Mouse (Mus musculus) thymus, adult 2 months (tissue): Measurements from ENCODE around the gene Dnah17.

ENCODE experiments used
- CTCF ChIP-seq: fragments of 200-500 bp; IDR thresholded peaks from 2 replicates; pipeline ENCODE4 v1.5.1; 2012; ENCODE audit warnings: mild to moderate bottlenecking, control low read depth, low read length, moderate library complexity, borderline replicate concordance; ENCODE audit not compliant: control insufficient read depth, poor library complexity, insufficient read depth; ENCODE audit errors: extremely low read depth
- POLR2A ChIP-seq: fragments of 200-500 bp; IDR thresholded peaks from 2 replicates; pipeline ENCODE4 v1.6.1; 2012; ENCODE audit warnings: mild to moderate bottlenecking, low read length, control low read depth, moderate library complexity; ENCODE audit not compliant: control insufficient read depth, poor library complexity, insufficient read depth; ENCODE audit errors: extremely low read depth

GRCm38 (mm10) chr11:118003176-118003575 is 127.3 kb downstream of the Dnah17 start:
- TF ChIP-seq CTCF, result no peak
- no peak for TF ChIP-seq POLR2A
